Comparison of ENCODE assay signal across 8 mouse cellular contexts in the genomic region with DNA sequence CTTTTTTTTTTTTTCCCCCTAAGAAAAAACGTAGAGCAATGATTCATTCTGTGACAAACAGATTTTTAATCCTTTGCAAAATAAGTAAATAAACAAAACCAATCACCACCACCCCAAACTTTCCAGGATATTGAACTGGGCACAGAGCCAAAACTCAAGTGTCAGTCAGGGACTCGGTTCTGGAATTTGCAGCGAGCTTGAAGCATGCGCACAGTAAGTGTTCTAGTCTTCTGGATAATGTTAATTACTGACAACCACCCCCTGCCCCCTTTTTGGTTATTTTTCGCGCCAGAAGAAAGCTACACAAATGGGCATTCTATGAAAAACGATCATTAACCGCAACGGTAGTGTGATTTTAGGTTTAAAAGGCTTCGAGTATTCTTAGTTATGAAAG. TPM values are rescaled to one million over a fixed set of nuclear protein-coding genes. Genes with fewer than 3 reads are reported as not detected.
DNase-seq lines count a peak whose midpoint lies in the region; ATAC-seq and TF ChIP-seq lines count a peak whose summit lies in the region.

No protein-coding gene starts in this region.

- H3K36me3 ChIP-seq in heart, embryonic 12.5 days = no peaks in the 10 kb centered on the region
- H3K36me3 ChIP-seq in C2C12 (ENCODE audit: control insufficient read depth, insufficient read depth) = peaks cover 4% of the 10 kb centered on the region
- H3K36me3 ChIP-seq in hindbrain, embryonic 13.5 days = no peaks in the 10 kb centered on the region
- no peaks in the 10 kb centered on the region for H3K36me3 ChIP-seq in liver, embryonic 16.5 days (ENCODE audit: control insufficient read depth, insufficient read depth)

- DNase-seq in heart, postnatal 36 days = no peak
- DNase-seq in brain, adult 2 months (ENCODE audit: low read depth, low spot score) = peak; percentile 48
- DNase-seq in skeletal muscle tissue, adult 2 months (ENCODE audit: low read depth, low spot score) = peak; percentile 39
- DNase-seq in T-cell, adult 2 months (ENCODE audit: low spot score) = no peak

- H3K4me1 ChIP-seq in heart, embryonic 12.5 days (replicated peaks) = peaks cover 32% of the 10 kb centered on the region
- H3K4me1 ChIP-seq in hindbrain, embryonic 13.5 days (replicated peaks) = peaks cover 33% of the 10 kb centered on the region
- H3K4me1 ChIP-seq in liver, embryonic 16.5 days (ENCODE audit: control insufficient read depth, low read depth, low read length) = peaks cover 23% of the 10 kb centered on the region

- TF ChIP-seq CTCF in C2C12 (IDR thresholded peaks at IDR 0.05; ENCODE audit: control insufficient read depth, insufficient read depth, insufficient read length) = no peak

- peak overlapping the region; percentile 90 for H3ac ChIP-seq in C2C12 (ENCODE audit: control insufficient read depth, insufficient read length, low read depth)

- H3K4me2 ChIP-seq in heart, embryonic 12.5 days = peak overlapping the region; percentile 87
- peak overlapping the region; percentile 84 for H3K4me2 ChIP-seq in hindbrain, embryonic 13.5 days
- peak overlapping the region; percentile 94 for H3K4me2 ChIP-seq in liver, embryonic 16.5 days (ENCODE audit: low read depth, low read length)

- intact Hi-C loops in heart, postnatal 36 days (cut with DNase I) = loop anchor here (5.0 kb wide), 2 partner anchors 61 to 429 kb away; a partner anchor contains a TSS

- H3K9ac ChIP-seq in heart, embryonic 12.5 days = peak overlapping the region; percentile 95
- H3K9ac ChIP-seq in hindbrain, embryonic 13.5 days = peak overlapping the region; percentile 94
- H3K9ac ChIP-seq in liver, embryonic 16.5 days (ENCODE audit: low read depth, low read length) = peak overlapping the region; percentile 88

- under 1% methylated on average over 10 of the region's 10 CpGs for WGBS in heart, embryonic 12.5 days
- WGBS in hindbrain, embryonic 13.5 days = under 1% methylated on average over 10 of the region's 10 CpGs
- WGBS in liver, embryonic 16.5 days (ENCODE audit: insufficient replicate concordance) = under 1% methylated on average over 10 of the region's 10 CpGs

- peaks cover 39% of the 10 kb centered on the region for H3K79me2 ChIP-seq in C2C12 (ENCODE audit: control insufficient read depth, insufficient read depth)

- peak overlapping the region; percentile 92 for H3K27ac ChIP-seq in heart, embryonic 12.5 days (ENCODE audit: poor library complexity, severe bottlenecking)
- H3K27ac ChIP-seq in hindbrain, embryonic 13.5 days = peak overlapping the region; percentile 97
- peak overlapping the region; percentile 94 for H3K27ac ChIP-seq in liver, embryonic 16.5 days (ENCODE audit: low read length)

- peaks cover 24% of the 10 kb centered on the region for H3K79me3 ChIP-seq in C2C12 (ENCODE audit: low read depth)

- H3K9me3 ChIP-seq in heart, embryonic 12.5 days (replicated peaks) = no peaks in the 10 kb centered on the region
- H3K9me3 ChIP-seq in hindbrain, embryonic 13.5 days = no peaks in the 10 kb centered on the region
- H3K9me3 ChIP-seq in liver, embryonic 16.5 days (replicated peaks; ENCODE audit: control insufficient read depth, low read length) = no peaks in the 10 kb centered on the region

- peak overlapping the region; percentile 93 for H3K4me3 ChIP-seq in heart, embryonic 12.5 days
- H3K4me3 ChIP-seq in C2C12 (ENCODE audit: insufficient read depth, poor library complexity, severe bottlenecking) = peak overlapping the region; percentile 57
- peak overlapping the region; percentile 95 for H3K4me3 ChIP-seq in hindbrain, embryonic 13.5 days
- H3K4me3 ChIP-seq in liver, embryonic 16.5 days (ENCODE audit: low read depth, low read length) = peak overlapping the region; percentile 88

- ATAC-seq in heart, embryonic 12.5 days (ENCODE audit: insufficient number of reproducible peaks, low FRiP score) = no peak
- ATAC-seq in hindbrain, embryonic 13.5 days (ENCODE audit: low FRiP score) = no peak
- ATAC-seq in liver, embryonic 16.5 days (ENCODE audit: low read depth) = no peak

- H3K27me3 ChIP-seq in heart, embryonic 12.5 days (replicated peaks) = no peaks in the 10 kb centered on the region
- H3K27me3 ChIP-seq in C2C12 (ENCODE audit: control insufficient read depth, insufficient read depth, insufficient read length) = peaks cover 7% of the 10 kb centered on the region
- no peaks in the 10 kb centered on the region for H3K27me3 ChIP-seq in hindbrain, embryonic 13.5 days
- H3K27me3 ChIP-seq in liver, embryonic 16.5 days (ENCODE audit: control insufficient read depth, insufficient read depth, low read depth, low read length) = no peaks in the 10 kb centered on the region

TF ChIP-seq in C2C12, 6 proteins besides CTCF, POLR2A, EP300 and RAD21:
- no peak for TF ChIP-seq MYOG (IDR thresholded peaks at IDR 0.05; ENCODE audit: control insufficient read depth, extremely low read depth, insufficient read length)
- TF ChIP-seq MAX (IDR thresholded peaks at IDR 0.05) = no peak
- no peak for TF ChIP-seq USF1 (IDR thresholded peaks at IDR 0.05; ENCODE audit: low read depth)
- no peak for TF ChIP-seq MYOD1 (IDR thresholded peaks at IDR 0.05; ENCODE audit: control insufficient read depth, insufficient read length, low read depth)
- TF ChIP-seq CEBPB (IDR thresholded peaks at IDR 0.05; ENCODE audit: low read depth) = no peak
- no peak for TF ChIP-seq FOSL1 (IDR thresholded peaks at IDR 0.05; ENCODE audit: insufficient read depth, low read length, poor library complexity, severe bottlenecking)

RNA-seq across cellular contexts. Expression of a gene that starts 0.5 kb away (rescaled TPM):
- polyA plus RNA-seq in heart, embryonic 12.5 days (2016; fragmentation: Nextera tagmentation; extraction: Ambion mirVana) = 9.9 and 10.8 TPM in 2 replicates
- total RNA-seq in heart, postnatal 36 days (2021) = 10 to 100 TPM; 15.7 to 20.6 TPM
- polyA plus RNA-seq in C2C12 (2012; fragmentation: generic; extraction: Trizol) = 8.4 TPM
- polyA plus RNA-seq in hindbrain, embryonic 13.5 days (2015; fragmentation: Nextera tagmentation; extraction: Ambion mirVana) = 9.5 and 9.9 TPM in 2 replicates
- 2.5 and 2.7 TPM in 2 replicates for polyA plus RNA-seq in liver, embryonic 16.5 days (2015; fragmentation: Nextera tagmentation; extraction: Ambion mirVana)

Comparison
In these comparisons a context has a peak if more than half of its experiments do, and no peak if none do; other contexts are left out.
1. DNase-seq: peak in brain, adult 2 months (single experiment) and skeletal muscle tissue, adult 2 months (single experiment); none in heart, postnatal 36 days (0 of 2) and T-cell, adult 2 months (single experiment).
2. Peak in every context shown above with its lines, with median percentiles within 50 percentile points of each other: H3K27ac ChIP-seq, H3K4me2 ChIP-seq, H3K4me3 ChIP-seq and H3K9ac ChIP-seq.